Mouse (Mus musculus) forebrain, embryonic 10.5 days (tissue): ENCODE measurements around the gene Ogfod2. TPM values are rescaled to one million over a fixed set of nuclear protein-coding genes. Genes with fewer than 3 reads are reported as not detected.

Source experiments
- DNase-seq: peaks from one replicate; pipeline ENCODE4 v3.0.0-alpha.2; 2017; ENCODE audit warnings: low spot score; ENCODE audit errors: extremely low spot score
- H3K27ac ChIP-seq: fragments of 300-500 bp; sonication (generic); 2 replicates; pipeline ENCODE4 v1.5.1; 2016; ENCODE audit warnings: mild to moderate bottlenecking
- H3K27me3 ChIP-seq: fragments of 300-500 bp; sonication (generic); 2 replicates; pipeline ENCODE4 v1.6.1; 2016; ENCODE audit warnings: mild to moderate bottlenecking; ENCODE audit not compliant: poor library complexity, severe bottlenecking
- H3K36me3 ChIP-seq: fragments of 300-500 bp; sonication (generic); replicated peaks from 2 replicates; pipeline ENCODE4 v1.6.1; 2016; ENCODE audit warnings: mild to moderate bottlenecking, moderate library complexity
- H3K4me1 ChIP-seq: fragments of 300-500 bp; sonication (generic); 2 replicates; pipeline ENCODE4 v1.6.1; 2016
- H3K4me3 ChIP-seq: fragments of 300-500 bp; sonication (generic); 2 replicates; pipeline ENCODE4 v1.5.1; 2016; ENCODE audit warnings: mild to moderate bottlenecking, moderate library complexity
- H3K9me3 ChIP-seq: fragments of 300-500 bp; sonication (generic); 2 replicates; pipeline ENCODE4 v1.6.1; 2016; ENCODE audit warnings: mild to moderate bottlenecking, moderate library complexity
- WGBS: fragments of 180-500 bp; shearing (Covaris S2); methylation state at CpG from one replicate; pipeline ENCODE4 v1.1.7; 2016; 5-methylcytosine and 5-hydroxymethylcytosine counted together
- polyA plus RNA-seq: library from polyadenylated mRNA; unstranded; fragments of >200 nt; fragmentation: Nextera tagmentation; extraction: Ambion mirVana; gene quantifications from 2 replicates; pipeline ENCODE4 v1.2.1, GENCODE M21; 2016

Ogfod2 gene
- 16.8 and 17.8 TPM in 2 replicates for polyA plus RNA-seq

- Histone ChIP-seq H3K9me3 (no peaks in the 10 kb centered on the region), H3K4me3 (peak within 1 kb of the TSS; percentile 93), H3K36me3 (peaks cover 14% of the 10 kb centered on the region), H3K27ac (peak within 1 kb of the TSS; percentile 94), H3K4me1 (peaks cover 38% of the 10 kb centered on the region), H3K27me3 (no peaks in the 10 kb centered on the region)
- peak; percentile 98 for DNase-seq
- 1% methylated on average over 66 of the region's 66 CpGs for WGBS
These were observed at the start of gene Ogfod2 for GRCm38 (mm10) chr5:124111742-124112497. Gene Ogfod2 (plus strand): TSS chr5:124112297.

DNA sequence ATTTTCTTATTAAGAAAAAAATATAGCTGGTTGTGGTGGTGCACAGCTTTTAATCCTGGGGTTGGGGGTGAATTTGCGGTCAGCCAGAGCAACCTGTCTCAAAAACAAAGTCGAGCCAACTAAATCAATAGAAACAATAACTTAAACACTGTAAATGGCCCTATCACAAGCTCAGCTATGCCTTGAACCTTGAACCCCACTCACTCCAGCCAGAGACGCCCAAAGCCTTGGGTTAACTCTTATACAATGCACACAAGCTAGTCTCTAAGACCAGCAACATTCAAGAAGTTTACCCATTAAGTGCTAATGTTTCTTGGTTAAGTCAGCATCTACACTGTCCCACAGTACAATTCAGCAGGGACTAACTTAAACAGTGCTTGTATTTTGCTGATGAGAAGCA lies 42.4 kb upstream of the Ogfod2 start:
- Histone ChIP-seq H3K27me3 (no peaks in the 10 kb centered on the region), H3K4me3 (no peak overlapping the region), H3K9me3 (no peaks in the 10 kb centered on the region), H3K36me3 (no peaks in the 10 kb centered on the region), H3K4me1 (peaks cover 19% of the 10 kb centered on the region), H3K27ac (no peak overlapping the region)
- WGBS: 82% methylated on average over 3 of the region's 3 CpGs
- DNase-seq: no peak

DNA sequence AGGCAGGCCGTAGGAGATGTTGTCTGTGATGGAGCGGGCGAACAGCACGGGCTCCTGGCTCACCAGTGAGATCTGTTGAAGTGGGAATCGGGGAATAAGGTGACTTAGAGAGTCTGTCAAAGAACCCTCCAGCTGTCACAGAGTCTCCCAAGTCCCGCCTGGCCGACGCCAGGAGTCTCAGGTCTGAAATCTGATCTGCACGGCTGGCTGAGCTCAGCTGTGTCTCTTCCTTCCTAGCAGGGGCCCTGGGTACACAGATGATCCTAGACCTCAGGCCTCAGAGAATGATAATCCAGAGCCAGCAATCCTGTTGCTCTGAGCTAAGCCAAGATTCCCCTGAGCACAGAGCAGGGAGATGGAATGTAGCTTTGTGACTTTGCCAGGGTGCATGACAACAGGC lies 38.4 kb upstream of the Ogfod2 start:
- Histone ChIP-seq H3K4me1 (peaks cover 51% of the 10 kb centered on the region), H3K27me3 (no peaks in the 10 kb centered on the region), H3K4me3 (no peak overlapping the region), H3K27ac (0 out of 2 replicates have a peak overlapping the region, but pooled peaks have one; percentile 40), H3K9me3 (no peaks in the 10 kb centered on the region), H3K36me3 (no peaks in the 10 kb centered on the region)
- WGBS: 53% methylated on average over 9 of the region's 9 CpGs
- DNase-seq: no peak

- H3K4me3 ChIP-seq: no peak overlapping the region
- no peaks in the 10 kb centered on the region for H3K36me3 ChIP-seq
- H3K4me1 ChIP-seq: peaks cover 59% of the 10 kb centered on the region
- WGBS: 77% methylated on average over 10 of the region's 10 CpGs
- no peaks in the 10 kb centered on the region for H3K27me3 ChIP-seq
- H3K27ac ChIP-seq: no peak overlapping the region
- DNase-seq: no peak
- H3K9me3 ChIP-seq: no peaks in the 10 kb centered on the region
These were observed 37.2 kb upstream of the Ogfod2 start for GRCm38 (mm10) chr5:124074845-124075307.

DNA sequence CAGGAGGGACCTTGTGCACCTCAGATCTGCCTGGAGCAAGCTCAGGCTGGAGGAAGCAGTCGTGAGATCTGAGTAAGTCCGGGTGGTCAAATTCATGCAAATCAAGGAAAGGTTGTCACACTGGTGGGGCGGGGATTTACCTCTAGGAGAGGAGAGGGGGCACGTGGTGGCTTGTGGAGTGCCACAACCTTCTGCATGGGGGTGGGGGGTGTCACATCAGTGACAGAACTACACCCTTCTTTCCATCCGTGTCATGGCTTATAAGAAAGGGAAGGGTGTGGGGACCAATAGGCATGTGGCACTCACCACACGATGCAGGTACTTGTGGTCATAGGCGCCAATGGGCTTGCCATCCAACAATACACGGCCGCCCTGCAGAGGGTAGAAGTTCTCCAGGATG lies 36.4 kb upstream of the Ogfod2 start:
- WGBS: 71% methylated on average over 9 of the region's 9 CpGs
- Histone ChIP-seq H3K36me3 (no peaks in the 10 kb centered on the region), H3K4me1 (peaks cover 59% of the 10 kb centered on the region), H3K4me3 (no peak overlapping the region), H3K27me3 (no peaks in the 10 kb centered on the region), H3K9me3 (no peaks in the 10 kb centered on the region), H3K27ac (0 out of 2 replicates have a peak overlapping the region, but pooled peaks have one; percentile 9)
- DNase-seq: no peak

DNA sequence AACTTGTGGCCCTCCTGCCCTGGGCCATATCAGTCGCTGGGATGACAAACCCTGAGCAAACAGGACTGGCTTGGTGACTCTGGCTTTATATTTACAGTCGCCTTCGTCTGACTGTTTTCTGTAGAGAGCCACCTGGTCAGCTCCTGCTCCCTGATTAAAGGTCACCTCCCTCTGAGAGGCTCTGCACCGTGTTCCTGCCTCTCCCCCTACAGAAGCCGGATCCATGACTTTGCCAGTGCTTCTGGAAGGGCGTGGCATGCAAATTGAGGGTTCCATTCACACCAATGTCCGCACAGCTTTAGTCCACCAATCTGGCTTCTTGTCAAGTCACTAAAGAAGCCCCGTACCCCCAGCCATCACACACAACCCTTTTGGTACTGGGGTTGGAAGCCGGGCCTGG lies 35.5 kb upstream of the Ogfod2 start:
- 62% methylated on average over 9 of the region's 9 CpGs for WGBS
- Histone ChIP-seq H3K9me3 (no peaks in the 10 kb centered on the region), H3K27me3 (no peaks in the 10 kb centered on the region), H3K4me1 (peaks cover 57% of the 10 kb centered on the region), H3K4me3 (no peak overlapping the region), H3K36me3 (no peaks in the 10 kb centered on the region), H3K27ac (no peak overlapping the region)
- DNase-seq: no peak

- no peaks in the 10 kb centered on the region for H3K9me3 ChIP-seq
- DNase-seq: no peak
- H3K27me3 ChIP-seq: no peaks in the 10 kb centered on the region
- no peak overlapping the region for H3K4me3 ChIP-seq
- WGBS: 85% methylated on average over 13 of the region's 13 CpGs
- no peaks in the 10 kb centered on the region for H3K36me3 ChIP-seq
- H3K27ac ChIP-seq: 0 out of 2 replicates have a peak overlapping the region, but pooled peaks have one; percentile 58
- H3K4me1 ChIP-seq: peaks cover 52% of the 10 kb centered on the region
These were observed 34.9 kb upstream of the Ogfod2 start for GRCm38 (mm10) chr5:124077241-124077640.

- H3K9me3 ChIP-seq: no peaks in the 10 kb centered on the region
- H3K27me3 ChIP-seq: no peaks in the 10 kb centered on the region
- H3K27ac ChIP-seq: peak overlapping the region; percentile 62; the same call in 1 of the 2 replicates
- no peak for DNase-seq
- 75% methylated on average over 6 of the region's 6 CpGs for WGBS
- no peaks in the 10 kb centered on the region for H3K36me3 ChIP-seq
- H3K4me1 ChIP-seq: peaks cover 52% of the 10 kb centered on the region
- H3K4me3 ChIP-seq: no peak overlapping the region
These were observed 34.1 kb upstream of the Ogfod2 start for GRCm38 (mm10) chr5:124077856-124078460.

DNA sequence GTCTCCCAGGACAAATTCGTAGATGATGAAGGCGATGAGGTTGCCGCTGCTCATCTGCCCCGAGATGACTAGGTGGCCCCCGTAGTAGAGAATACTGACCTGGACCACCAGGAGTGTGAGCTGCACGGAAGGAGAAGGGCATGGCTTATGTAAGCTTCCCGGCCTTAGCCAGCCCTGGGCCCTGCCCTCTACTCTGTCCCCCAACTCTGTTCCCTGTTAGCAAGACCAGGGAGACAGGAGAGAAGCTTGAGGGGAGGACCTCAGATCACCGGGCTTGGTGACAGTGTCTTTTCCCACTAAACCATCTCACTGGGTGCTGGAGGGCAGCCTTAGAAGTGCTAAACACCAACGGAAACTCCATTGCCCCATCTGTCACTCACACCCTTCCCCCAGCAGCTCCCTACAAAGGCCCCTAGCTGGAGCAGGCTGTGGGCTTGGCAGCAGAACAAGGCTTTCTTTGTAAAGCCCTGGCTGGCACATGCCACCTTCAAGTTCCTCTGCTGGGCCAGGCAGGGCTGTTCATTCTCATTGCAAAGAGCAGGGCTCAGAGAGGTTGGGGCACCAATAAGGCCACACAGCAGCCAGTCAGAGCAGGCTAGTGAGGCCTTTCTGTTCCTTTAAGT lies 33.2 kb upstream of the Ogfod2 start:
- DNase-seq: no peak
- Histone ChIP-seq H3K36me3 (no peaks in the 10 kb centered on the region), H3K9me3 (no peaks in the 10 kb centered on the region), H3K27ac (peak overlapping the region; percentile 62; the same call in 1 of the 2 replicates), H3K27me3 (no peaks in the 10 kb centered on the region), H3K4me1 (peaks cover 44% of the 10 kb centered on the region), H3K4me3 (no peak overlapping the region)
- 76% methylated on average over 9 of the region's 9 CpGs for WGBS

DNA sequence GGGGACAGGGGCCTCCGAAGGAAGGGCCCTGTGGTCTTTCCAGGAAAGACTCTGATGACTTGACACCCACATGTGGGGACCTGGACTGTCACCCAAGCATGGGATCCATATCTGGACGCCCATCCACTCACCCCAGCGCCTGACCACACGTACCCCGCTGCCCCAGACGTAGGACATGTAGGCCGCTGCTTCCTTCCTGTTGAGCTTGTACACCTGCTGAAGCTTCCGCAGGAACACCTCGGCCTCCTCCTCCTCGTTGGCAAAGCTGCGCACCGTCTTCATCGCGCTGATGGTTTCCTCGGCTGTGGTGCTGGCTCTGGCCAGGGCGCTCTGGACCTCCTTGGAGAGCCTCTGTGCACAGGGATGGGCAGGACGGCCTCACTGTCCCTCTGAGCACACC lies 32.2 kb upstream of the Ogfod2 start:
- no peaks in the 10 kb centered on the region for H3K9me3 ChIP-seq
- H3K27me3 ChIP-seq: no peaks in the 10 kb centered on the region
- H3K4me3 ChIP-seq: no peak overlapping the region
- DNase-seq: no peak
- WGBS: 94% methylated on average over 17 of the region's 17 CpGs
- H3K27ac ChIP-seq: peak overlapping the region; percentile 62; the same call in 1 of the 2 replicates
- H3K36me3 ChIP-seq: no peaks in the 10 kb centered on the region
- H3K4me1 ChIP-seq: peaks cover 43% of the 10 kb centered on the region

- Histone ChIP-seq H3K27ac (0 out of 2 replicates have a peak overlapping the region, but pooled peaks have one; percentile 21), H3K4me3 (no peak overlapping the region), H3K4me1 (peaks cover 24% of the 10 kb centered on the region), H3K9me3 (no peaks in the 10 kb centered on the region), H3K27me3 (no peaks in the 10 kb centered on the region), H3K36me3 (no peaks in the 10 kb centered on the region)
- no peak for DNase-seq
- 90% methylated on average over 10 of the region's 10 CpGs for WGBS
These were observed 29.6 kb upstream of the Ogfod2 start for GRCm38 (mm10) chr5:124082447-124082846.

DNA sequence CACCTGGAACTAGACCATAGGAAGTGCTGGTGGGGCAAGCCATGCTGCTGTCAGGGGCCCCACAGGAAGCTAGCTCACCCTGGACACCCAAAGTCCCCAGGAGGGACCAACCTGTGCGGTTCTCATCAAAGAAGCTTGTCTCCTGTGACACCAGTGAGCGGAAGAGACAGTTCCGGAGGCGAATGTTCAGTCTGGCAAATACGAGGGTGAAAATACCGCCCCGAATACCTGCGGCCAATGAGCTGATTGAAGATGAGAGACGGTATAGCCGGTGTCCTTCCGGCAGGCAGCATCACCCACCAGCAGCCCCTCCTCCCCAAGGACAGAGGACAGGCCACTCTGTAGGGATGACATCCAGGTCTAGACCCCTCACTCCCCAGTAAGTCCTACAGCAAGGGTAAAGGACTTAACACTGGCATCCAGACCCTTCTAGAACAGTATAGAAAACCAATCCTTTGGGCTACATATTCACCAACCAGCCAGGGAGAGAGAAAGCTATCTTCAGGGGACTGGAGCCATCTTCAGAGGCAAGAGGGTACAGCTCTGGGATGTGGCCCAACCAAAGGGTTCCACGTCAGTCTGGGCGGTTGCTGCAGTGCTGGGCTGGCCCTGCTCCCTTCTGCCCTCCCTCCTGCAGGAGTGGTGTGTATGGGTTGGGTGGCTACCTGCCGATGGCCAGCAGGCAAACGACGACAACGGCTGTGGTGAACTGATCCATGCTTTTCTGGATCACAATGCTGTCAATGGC lies 29.0 kb upstream of the Ogfod2 start:
- Histone ChIP-seq H3K4me1 (peaks cover 17% of the 10 kb centered on the region), H3K4me3 (no peak overlapping the region), H3K27me3 (no peaks in the 10 kb centered on the region), H3K9me3 (no peaks in the 10 kb centered on the region), H3K36me3 (no peaks in the 10 kb centered on the region), H3K27ac (no peak overlapping the region)
- WGBS: 90% methylated on average over 17 of the region's 17 CpGs
- DNase-seq: no peak
